Mouse (Mus musculus) testis, postnatal 10 days (tissue): ENCODE results near the gene Tmub2.

Experiments
- DNase-seq: peaks from one replicate; pipeline ENCODE4 v3.0.0; 2021; ENCODE audit warnings: low spot score

The Tmub2 gene

GRCm38 (mm10) chr11:102308104-102308503 lies 23.4 kb downstream of the Tmub2 start:
- DNase-seq, result no peak

GRCm38 (mm10) chr11:102308979-102309378 lies 24.2 kb downstream of the Tmub2 start:
- DNase-seq, result peak; percentile 97

GRCm38 (mm10) chr11:102309821-102310617 lies 25.3 kb downstream of the Tmub2 start:
- peak; percentile 65 for DNase-seq

GRCm38 (mm10) chr11:102310768-102311695 lies 26.3 kb downstream of the Tmub2 start:
- peak; percentile 67 for DNase-seq

GRCm38 (mm10) chr11:102311966-102312365 lies 27.2 kb downstream of the Tmub2 start:
- DNase-seq, result no peak

GRCm38 (mm10) chr11:102312586-102312985 lies 27.9 kb downstream of the Tmub2 start:
- no peak for DNase-seq

- DNase-seq, result no peak
These were observed 29.6 kb downstream of the Tmub2 start for GRCm38 (mm10) chr11:102314321-102314720.

GRCm38 (mm10) chr11:102315690-102316571 lies 31.2 kb downstream of the Tmub2 start:
- peak; percentile 65 for DNase-seq

- peak; percentile 93 for DNase-seq
These were observed 32.0 kb downstream of the Tmub2 start for GRCm38 (mm10) chr11:102316572-102317297.

GRCm38 (mm10) chr11:102317298-102317900 lies 32.7 kb downstream of the Tmub2 start:
- peak; percentile 81 for DNase-seq

- DNase-seq, result peak; percentile 86
These were observed 33.3 kb downstream of the Tmub2 start for GRCm38 (mm10) chr11:102317901-102318575.

GRCm38 (mm10) chr11:102318576-102319409 lies 34.1 kb downstream of the Tmub2 start:
- peak; percentile 71 for DNase-seq

GRCm38 (mm10) chr11:102319410-102319792 lies 34.7 kb downstream of the Tmub2 start, which contains the start of gene Ubtf:
Gene Ubtf, minus strand, starts transcription at chr11:102319742.
- DNase-seq, result peak; percentile 87

- peak; percentile 83 for DNase-seq
These were observed 35.4 kb downstream of the Tmub2 start for GRCm38 (mm10) chr11:102319941-102320685.

- peak; percentile 82 for DNase-seq
These were observed 35.9 kb downstream of the Tmub2 start for GRCm38 (mm10) chr11:102320686-102321005.

GRCm38 (mm10) chr11:102321931-102322330 lies 37.2 kb downstream of the Tmub2 start:
- no peak for DNase-seq

GRCm38 (mm10) chr11:102323516-102323915 lies 38.8 kb downstream of the Tmub2 start:
- no peak for DNase-seq

- no peak for DNase-seq
These were observed 42.5 kb downstream of the Tmub2 start for GRCm38 (mm10) chr11:102327250-102327649.

- no peak for DNase-seq
These were observed 43.1 kb downstream of the Tmub2 start for GRCm38 (mm10) chr11:102327839-102328238.
